Mouse (Mus musculus) lung, adult 2 months (tissue): ENCODE measurements at regions not wholly inside any gene's neighbourhood (a gene's known extent, or its start where the extent isn't known, plus 50 kb on each side); places are given as distances from the start of the nearest gene placed in this dataset.

ENCODE experiments used
- DNase-seq: peaks from one replicate; pipeline ENCODE4 v3.0.0; 2022
- H3K4me1 ChIP-seq: fragments of 200-500 bp; 2 replicates; pipeline ENCODE4 v1.6.1; 2011; ENCODE audit warnings: low read length; ENCODE audit not compliant: control insufficient read depth, insufficient read depth
- H3K4me3 ChIP-seq: fragments of 200-500 bp; replicated peaks from 2 replicates; pipeline ENCODE3; 2011; ENCODE audit warnings: low read depth, mild to moderate bottlenecking, control low read depth, low read length; ENCODE audit errors: extremely low read depth
- CTCF ChIP-seq: fragments of 200-500 bp; IDR thresholded peaks from 2 replicates; pipeline ENCODE4 v1.5.1; 2011; ENCODE audit warnings: mild to moderate bottlenecking, low read length, control low read depth; ENCODE audit not compliant: insufficient read depth
- POLR2A ChIP-seq: fragments of 200-500 bp; IDR thresholded peaks from 2 replicates; pipeline ENCODE4 v1.6.1; 2011; ENCODE audit warnings: low read depth, mild to moderate bottlenecking, control low read depth, low read length, borderline replicate concordance; ENCODE audit errors: extremely low read depth
- WGBS: fragments of 180-500 bp; shearing (Covaris S2); methylation state at CpG from one replicate; pipeline ENCODE4 v1.1.7; 2018; 5-methylcytosine and 5-hydroxymethylcytosine counted together

DNA sequence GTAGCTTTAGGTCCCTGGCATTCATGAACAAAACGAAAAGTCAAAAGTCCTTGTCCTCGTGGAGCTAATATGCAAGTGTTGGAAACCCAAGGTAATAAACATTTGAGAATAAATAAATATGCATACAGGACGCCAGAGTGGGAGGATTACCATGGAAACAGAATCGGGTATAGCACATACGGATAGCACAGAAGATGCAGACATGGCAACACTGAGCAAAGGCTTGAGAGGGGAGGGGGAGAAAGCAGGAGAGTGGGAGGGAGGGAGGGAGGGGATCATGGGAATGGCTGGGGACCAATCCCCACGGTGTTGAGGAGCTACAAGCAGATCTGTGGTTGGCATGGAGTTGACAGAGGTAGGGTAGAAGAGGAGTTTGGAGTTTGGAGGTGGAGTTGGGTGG lies 226.0 kb upstream of the Six2 start:
- Histone ChIP-seq H3K4me3 (no peak overlapping the region), H3K4me1 (no peaks in the 10 kb centered on the region)
- DNase-seq, result no peak
- no peak for TF ChIP-seq POLR2A
- TF ChIP-seq CTCF, result no peak
- WGBS, result 55% methylated on average over 6 of the region's 6 CpGs

DNA sequence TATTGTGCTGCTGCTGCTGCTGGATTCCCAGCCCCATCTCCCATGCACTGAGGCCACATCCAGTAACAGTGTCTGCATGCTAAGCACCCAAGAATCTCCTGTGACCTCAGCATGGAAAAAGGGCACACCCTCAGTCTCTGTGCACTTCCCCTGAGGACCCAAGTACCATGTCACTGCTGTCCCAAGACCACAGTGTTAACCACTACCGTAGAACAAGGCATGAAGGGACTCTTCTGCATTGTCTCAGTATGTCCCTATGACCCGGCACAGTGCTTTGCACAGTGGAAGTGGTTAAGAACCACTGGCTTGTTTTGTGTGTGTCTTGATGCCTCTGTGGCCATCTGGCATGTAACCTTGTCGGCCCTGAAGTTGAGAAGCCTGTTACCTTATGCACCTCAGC lies 220.6 kb upstream of the Six2 start:
- DNase-seq, result no peak
- WGBS, result 81% methylated on average over 3 of the region's 3 CpGs
- TF ChIP-seq CTCF (no peak), POLR2A (no peak)
- Histone ChIP-seq H3K4me3 (no peak overlapping the region), H3K4me1 (no peaks in the 10 kb centered on the region)

DNA sequence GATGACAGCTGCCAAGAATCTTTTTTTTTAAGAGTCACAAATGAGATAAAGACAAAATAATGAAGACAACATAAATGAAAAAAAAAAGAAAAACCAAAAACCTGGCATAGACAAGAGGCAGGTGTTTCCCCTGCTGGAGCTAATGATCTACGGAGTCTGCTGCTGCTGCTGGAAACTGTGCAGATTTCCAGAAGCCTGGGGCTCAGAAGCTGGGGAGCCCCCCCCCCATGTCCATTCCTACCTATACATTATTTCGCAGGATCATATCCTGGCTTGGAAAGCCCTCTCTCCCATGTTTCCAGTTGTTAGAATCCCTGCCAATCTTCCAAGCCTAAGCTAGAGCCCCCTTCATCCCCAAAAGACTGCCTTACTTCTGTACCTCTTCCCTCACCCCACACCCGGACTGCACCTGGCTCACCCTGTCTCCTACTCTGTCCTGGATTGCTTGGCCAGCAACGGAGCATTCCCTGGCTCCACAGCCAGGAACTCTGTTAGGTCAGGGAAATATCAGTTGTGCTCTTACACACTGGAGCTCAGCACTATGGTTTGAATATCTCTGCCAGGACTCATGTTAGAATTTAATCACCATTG lies 218.6 kb upstream of the Six2 start:
- WGBS, result 83% methylated on average over 4 of the region's 4 CpGs
- no peak overlapping the region for H3K4me3 ChIP-seq
- H3K4me1 ChIP-seq, result no peaks in the 10 kb centered on the region
- TF ChIP-seq CTCF (no peak), POLR2A (no peak)
- DNase-seq, result no peak

DNA sequence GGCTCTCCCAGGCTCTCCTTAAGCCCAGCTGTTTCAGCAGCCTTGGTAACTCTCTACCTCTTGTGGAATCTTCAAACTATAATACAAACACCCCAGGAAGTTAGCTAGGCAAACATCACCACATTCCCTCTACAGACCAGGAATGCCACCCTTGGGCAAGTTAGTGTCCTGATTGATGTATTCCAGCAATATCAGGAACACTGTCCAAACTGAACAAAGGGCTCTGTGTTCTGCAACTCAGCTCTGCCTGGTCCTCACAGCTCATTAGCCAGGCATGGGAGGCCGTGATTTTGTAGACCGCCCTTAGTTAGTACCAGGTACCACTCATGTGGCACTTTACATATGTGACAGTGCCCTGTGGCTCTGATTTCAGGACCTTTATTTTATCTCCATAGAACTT lies 214.5 kb upstream of the Six2 start:
- Histone ChIP-seq H3K4me1 (no peaks in the 10 kb centered on the region), H3K4me3 (no peak overlapping the region)
- DNase-seq, result no peak
- WGBS, result 78% methylated on average over 2 of the region's 2 CpGs
- TF ChIP-seq CTCF (no peak), POLR2A (no peak)

DNA sequence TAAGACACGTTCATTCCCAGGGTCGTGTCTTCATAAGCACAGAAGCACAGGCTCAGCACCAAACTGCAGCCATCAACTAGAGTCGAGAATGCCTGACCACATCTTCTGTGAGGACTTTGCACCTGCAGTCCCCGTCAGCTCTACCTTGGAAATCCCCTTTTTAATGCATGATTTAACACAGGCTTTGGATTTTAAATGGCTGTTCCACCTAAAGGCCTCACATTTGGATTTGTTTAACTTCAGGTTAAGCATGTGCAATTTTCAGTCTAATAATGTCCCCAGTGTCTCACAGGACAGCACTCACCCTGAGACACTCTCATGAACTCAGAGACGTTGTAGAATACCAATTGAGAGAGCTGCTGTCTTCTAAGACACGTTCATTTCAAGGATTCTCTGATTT lies 211.0 kb upstream of the Six2 start:
- H3K4me1 ChIP-seq, result no peaks in the 10 kb centered on the region
- DNase-seq, result no peak
- no peak overlapping the region for H3K4me3 ChIP-seq
- WGBS, result 73% methylated on average over 6 of the region's 6 CpGs
- TF ChIP-seq POLR2A (no peak), CTCF (no peak)

DNA sequence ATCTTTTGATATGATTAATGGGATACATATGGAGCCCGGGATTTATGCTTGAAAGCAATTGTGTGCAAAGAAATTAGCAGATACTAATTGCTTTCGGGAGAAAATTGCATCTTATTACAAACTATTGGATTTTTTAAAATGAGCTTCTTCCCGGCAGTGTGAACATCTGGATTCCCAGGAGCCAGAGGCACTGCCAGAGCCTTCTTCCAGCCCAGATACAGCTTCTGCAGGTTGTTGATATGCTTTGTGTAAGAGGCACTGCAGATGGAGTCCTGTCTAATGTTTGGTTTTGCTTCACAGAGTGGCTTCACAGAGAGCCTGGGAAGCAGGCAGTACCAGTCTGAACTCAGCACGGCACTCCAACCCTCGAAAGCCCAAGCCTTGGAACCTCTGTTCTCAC lies 207.9 kb upstream of the Six2 start:
- Histone ChIP-seq H3K4me3 (no peak overlapping the region), H3K4me1 (no peaks in the 10 kb centered on the region)
- TF ChIP-seq CTCF (no peak), POLR2A (no peak)
- 81% methylated on average over 5 of the region's 5 CpGs for WGBS
- no peak for DNase-seq

DNA sequence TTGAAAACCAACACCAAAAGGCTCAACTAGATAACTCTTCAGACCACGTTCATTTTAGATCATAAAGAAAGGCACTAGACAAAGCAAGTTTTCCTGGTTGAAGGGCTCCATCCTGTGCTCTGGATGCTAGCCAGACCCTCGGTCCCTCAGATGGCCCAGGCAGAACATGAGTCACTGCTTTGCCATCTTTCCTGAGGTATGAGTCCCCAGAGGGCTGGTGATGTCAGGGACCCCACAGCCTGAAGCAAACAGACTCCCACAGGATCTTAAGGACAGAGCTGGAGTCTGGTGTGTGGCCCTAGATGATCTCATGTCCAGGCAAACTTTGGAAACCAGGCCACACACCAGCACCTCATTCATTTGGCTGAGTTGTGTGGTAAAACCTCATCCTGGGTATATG lies 203.2 kb upstream of the Six2 start:
- H3K4me3 ChIP-seq, result no peak overlapping the region
- DNase-seq, result no peak
- no peaks in the 10 kb centered on the region for H3K4me1 ChIP-seq
- no peak for TF ChIP-seq CTCF
- WGBS, result 42% methylated on average over 2 of the region's 2 CpGs

DNA sequence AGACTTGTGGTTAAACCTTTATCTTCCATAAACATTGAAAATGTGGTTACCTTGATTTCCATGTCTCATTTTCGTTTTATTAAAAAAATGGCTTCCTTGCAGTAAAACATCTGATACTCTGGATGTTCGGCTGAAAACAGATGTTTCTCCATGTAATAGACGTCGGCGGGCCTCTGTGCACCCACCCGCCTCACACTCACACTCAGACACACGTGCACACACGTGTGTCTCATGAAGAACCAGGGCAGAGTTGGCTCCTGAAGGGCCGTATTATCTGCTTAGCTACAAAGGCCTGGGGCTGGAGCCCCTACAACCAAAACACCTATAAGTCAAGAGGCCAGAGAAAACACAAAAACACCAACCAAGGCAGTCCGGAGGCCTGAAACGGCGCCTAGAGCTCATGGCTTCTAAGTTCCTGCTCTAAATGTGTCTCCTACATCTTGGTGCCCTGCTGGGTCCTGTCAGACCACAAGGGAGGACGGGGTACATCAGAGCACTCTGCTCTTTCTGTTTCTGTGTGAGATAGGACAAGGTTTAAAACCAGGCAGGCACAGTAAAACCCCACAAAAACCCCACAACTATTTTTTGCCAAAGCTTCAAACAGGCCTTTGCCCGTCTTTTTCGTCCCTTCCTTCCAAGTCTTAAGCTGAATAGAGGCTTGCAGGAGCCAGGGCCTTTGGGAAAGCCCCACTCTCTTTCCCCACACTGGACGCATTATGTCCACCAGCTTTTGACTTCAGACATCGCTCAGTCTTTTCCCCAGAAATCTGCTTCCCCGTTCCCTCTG lies 201.9 kb upstream of the Six2 start:
- TF ChIP-seq POLR2A (no peak), CTCF (no peak)
- WGBS, result 80% methylated on average over 18 of the region's 18 CpGs
- Histone ChIP-seq H3K4me1 (no peaks in the 10 kb centered on the region), H3K4me3 (no peak overlapping the region)
- no peak for DNase-seq

DNA sequence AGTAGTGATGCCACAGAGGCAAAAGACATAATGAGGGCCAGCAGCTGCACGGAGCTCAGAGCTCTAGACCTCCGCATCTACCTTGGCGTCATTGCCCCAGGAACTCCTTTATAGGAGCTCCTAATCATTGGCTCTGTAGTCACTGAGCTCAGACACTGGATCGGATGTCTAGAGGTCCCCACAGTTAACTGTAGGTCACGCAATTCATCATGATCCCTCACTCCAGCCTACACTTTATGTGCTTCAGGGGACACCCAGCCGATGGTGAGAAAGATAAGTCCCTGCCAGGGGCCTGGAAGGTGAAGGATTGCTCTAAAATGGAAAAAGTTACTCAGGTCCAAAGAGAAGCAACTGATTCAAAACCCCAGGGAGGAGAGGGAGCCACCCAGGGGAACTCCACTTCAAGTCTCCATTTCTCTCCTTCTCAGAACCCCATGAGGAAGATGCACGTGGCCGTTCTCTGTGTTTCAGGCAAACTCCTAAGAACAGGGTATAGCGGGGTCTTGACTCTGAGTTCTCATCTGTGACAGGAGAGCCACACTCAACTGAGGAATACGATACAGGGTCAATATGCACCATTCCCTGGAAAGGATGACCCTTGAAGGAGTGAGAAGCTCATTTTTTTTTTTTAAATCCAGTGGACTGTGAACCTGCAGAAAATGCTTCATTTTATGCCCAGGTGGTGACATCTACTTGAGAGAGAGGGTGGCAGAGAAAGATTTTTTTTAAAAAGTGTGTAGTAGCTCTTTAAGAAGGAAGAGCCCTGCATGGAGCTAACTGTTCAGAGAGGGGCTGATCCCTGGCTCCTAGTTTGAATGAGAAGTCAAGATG lies 200.7 kb upstream of the Six2 start:
- DNase-seq, result no peak
- no peak for TF ChIP-seq CTCF
- TF ChIP-seq POLR2A, result no peak
- Histone ChIP-seq H3K4me3 (no peak overlapping the region), H3K4me1 (no peaks in the 10 kb centered on the region)
- WGBS, result 81% methylated on average over 10 of the region's 10 CpGs

DNA sequence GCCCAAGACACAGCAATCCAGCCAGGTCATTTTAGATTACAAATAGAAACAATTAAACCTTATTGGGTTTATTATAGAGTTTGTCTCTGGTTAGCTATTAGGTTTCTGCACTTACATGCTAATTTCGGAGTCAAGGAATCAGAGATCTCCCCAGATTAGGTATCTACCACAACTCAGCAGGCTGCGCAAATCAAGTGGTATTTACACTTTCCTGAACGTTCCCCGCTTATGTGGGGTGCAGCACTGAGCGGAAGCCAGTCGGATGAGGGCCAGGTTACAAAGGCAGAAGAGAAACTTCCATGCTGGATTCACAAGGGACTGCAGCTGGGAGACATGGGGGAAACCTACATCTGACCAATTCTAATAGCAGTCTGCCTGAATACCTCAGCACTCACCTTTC lies 198.6 kb upstream of the Six2 start:
- TF ChIP-seq POLR2A, result no peak
- TF ChIP-seq CTCF, result no peak
- 78% methylated on average over 6 of the region's 6 CpGs for WGBS
- no peak overlapping the region for H3K4me3 ChIP-seq
- DNase-seq, result no peak
- 0 out of 2 replicates have a peak, but pooled peaks cover 3% of the 10 kb centered on the region for H3K4me1 ChIP-seq

DNA sequence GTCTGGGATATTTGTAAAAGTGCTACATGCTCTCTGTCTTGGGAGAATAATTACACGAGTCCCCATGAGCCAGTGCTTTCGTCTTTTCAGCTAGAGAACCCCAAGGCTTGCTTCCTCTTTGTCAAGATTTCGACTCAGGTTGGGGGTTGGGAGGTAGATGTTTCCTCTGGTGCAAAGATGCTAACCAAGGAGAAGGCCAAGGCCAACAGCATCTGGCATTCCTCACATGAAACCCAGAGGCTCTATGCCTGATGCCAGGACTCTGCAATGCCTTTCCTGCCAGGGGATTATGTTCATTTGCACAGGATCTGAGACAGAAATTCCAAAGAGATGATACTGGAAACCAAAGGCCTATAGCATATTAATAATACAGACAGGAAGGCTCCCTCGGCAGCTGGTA lies 198.2 kb upstream of the Six2 start:
- no peak overlapping the region for H3K4me3 ChIP-seq
- TF ChIP-seq CTCF (no peak), POLR2A (no peak)
- WGBS, result 50% methylated on average over 4 of the region's 4 CpGs
- DNase-seq, result no peak
- 0 out of 2 replicates have a peak, but pooled peaks cover 3% of the 10 kb centered on the region for H3K4me1 ChIP-seq
